Comparison of ENCODE assay signal across 8 mouse cellular contexts in the genomic region with DNA sequence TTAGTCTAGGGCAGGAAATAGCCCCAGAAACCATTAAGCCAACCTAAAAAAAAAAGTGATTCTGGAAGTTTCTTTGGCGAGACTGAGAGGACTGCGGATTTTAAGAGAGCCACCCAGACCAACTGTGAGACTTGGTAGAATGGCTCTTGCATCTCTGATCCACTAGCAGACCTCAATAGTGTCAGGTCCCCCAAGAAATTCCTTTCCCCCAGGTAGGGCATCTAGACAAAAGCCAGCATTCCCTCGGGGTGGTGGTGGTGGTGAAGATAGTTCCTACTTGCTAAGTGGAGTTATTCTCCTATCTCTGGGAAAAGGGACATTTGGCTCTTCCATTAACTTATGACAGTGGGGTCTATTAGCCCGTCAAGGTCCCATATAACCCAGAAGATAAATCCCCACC. TPM values are rescaled to one million over a fixed set of nuclear protein-coding genes. Genes with fewer than 3 reads are reported as not detected.
DNase-seq lines count a peak whose midpoint lies in the region; ATAC-seq and TF ChIP-seq lines count a peak whose summit lies in the region.

No protein-coding gene starts in this region.

- H3K9ac ChIP-seq in kidney, embryonic 15.5 days, result peak overlapping the region; percentile 49
- H3K9ac ChIP-seq in hindbrain, postnatal 0 days (replicated peaks; ENCODE audit: low read length), result peak overlapping the region; percentile 95
- H3K9ac ChIP-seq in midbrain, embryonic 16.5 days (ENCODE audit: low read depth, low read length), result no peak overlapping the region; the same call in 1 of the 2 replicates

- no peaks in the 10 kb centered on the region for H3K9me3 ChIP-seq in kidney, embryonic 15.5 days (replicated peaks)
- no peaks in the 10 kb centered on the region for H3K9me3 ChIP-seq in hindbrain, postnatal 0 days (ENCODE audit: low read length)
- H3K9me3 ChIP-seq in midbrain, embryonic 16.5 days (replicated peaks; ENCODE audit: control insufficient read depth, low read length, poor library complexity, severe bottlenecking), result no peaks in the 10 kb centered on the region

- peak overlapping the region; percentile 67 for H3K4me2 ChIP-seq in kidney, embryonic 15.5 days
- peak overlapping the region; percentile 79 for H3K4me2 ChIP-seq in hindbrain, postnatal 0 days (ENCODE audit: low read depth, low read length)
- H3K4me2 ChIP-seq in midbrain, embryonic 16.5 days (ENCODE audit: low read length), result peak overlapping the region; percentile 77

- no peaks in the 10 kb centered on the region for H3K27me3 ChIP-seq in kidney, embryonic 15.5 days
- H3K27me3 ChIP-seq in hindbrain, postnatal 0 days (ENCODE audit: insufficient read depth, low read length), result no peaks in the 10 kb centered on the region
- no peaks in the 10 kb centered on the region for H3K27me3 ChIP-seq in midbrain, embryonic 16.5 days (ENCODE audit: control insufficient read depth, insufficient read depth, low read depth, low read length)

- DNase-seq in kidney, adult 11 months, result no peak
- no peak for DNase-seq in hindbrain, postnatal 0 days (ENCODE audit: low spot score)
- no peak for DNase-seq in cerebellum, postnatal 25 days
- DNase-seq in left cerebral cortex, adult 11 months (ENCODE audit: low spot score), result no peak

- TF ChIP-seq CTCF in cortical plate, adult 2 months (IDR thresholded peaks at IDR 0.05; ENCODE audit: extremely low read depth, insufficient read depth, low read length), result no peak
- TF ChIP-seq CTCF in hindbrain, postnatal 0 days (IDR thresholded peaks at IDR 0.05; ENCODE audit: low read depth), result no peak

- 32% methylated on average over 4 of the region's 4 CpGs for WGBS in kidney, embryonic 15.5 days
- 40% methylated on average over 4 of the region's 4 CpGs for WGBS in hindbrain, postnatal 0 days
- WGBS in midbrain, embryonic 16.5 days, result 29% methylated on average over 4 of the region's 4 CpGs

- peaks cover 27% of the 10 kb centered on the region for H3K4me1 ChIP-seq in kidney, embryonic 15.5 days
- peaks cover 4% of the 10 kb centered on the region for H3K4me1 ChIP-seq in cortical plate, adult 2 months (ENCODE audit: control insufficient read depth, insufficient read depth, low read length)
- peaks cover 10% of the 10 kb centered on the region for H3K4me1 ChIP-seq in hindbrain, postnatal 0 days (ENCODE audit: insufficient read depth, low read length)
- peaks cover 18% of the 10 kb centered on the region for H3K4me1 ChIP-seq in midbrain, embryonic 16.5 days (ENCODE audit: control insufficient read depth, insufficient read depth, low read length)

- peak overlapping the region; percentile 82 for H3K27ac ChIP-seq in kidney, embryonic 15.5 days
- H3K27ac ChIP-seq in cortical plate, adult 2 months (ENCODE audit: insufficient read depth, low read length), result peak overlapping the region; percentile 19; the same call in 1 of the 2 replicates
- peak overlapping the region; percentile 69; the same call in 1 of the 2 replicates for H3K27ac ChIP-seq in hindbrain, postnatal 0 days
- peak overlapping the region; percentile 84; the same call in 1 of the 2 replicates for H3K27ac ChIP-seq in midbrain, embryonic 16.5 days (ENCODE audit: low read length)

- ATAC-seq in kidney, embryonic 15.5 days (replicated peaks; ENCODE audit: low FRiP score), result peak; percentile 2; the same call in 1 of the 2 replicates
- ATAC-seq in hindbrain, postnatal 0 days, result no peak
- ATAC-seq in midbrain, embryonic 16.5 days, result peak; percentile 18; the same call in 1 of the 2 replicates
- no peak for ATAC-seq in frontal cortex, adult (ENCODE audit: low TSS enrichment)

- peak overlapping the region; percentile 95 for H3K4me3 ChIP-seq in kidney, embryonic 15.5 days (replicated peaks)
- peak overlapping the region; percentile 53 for H3K4me3 ChIP-seq in cortical plate, adult 2 months (ENCODE audit: insufficient read depth, low read length)
- peak overlapping the region; percentile 98 for H3K4me3 ChIP-seq in hindbrain, postnatal 0 days (ENCODE audit: low read length)
- H3K4me3 ChIP-seq in midbrain, embryonic 16.5 days (ENCODE audit: low read depth, low read length), result peak overlapping the region; percentile 100

- no peaks in the 10 kb centered on the region for H3K36me3 ChIP-seq in kidney, embryonic 15.5 days
- no peaks in the 10 kb centered on the region for H3K36me3 ChIP-seq in hindbrain, postnatal 0 days (ENCODE audit: insufficient read depth, low read length)
- no peaks in the 10 kb centered on the region for H3K36me3 ChIP-seq in midbrain, embryonic 16.5 days (ENCODE audit: control insufficient read depth, insufficient read depth, low read length)

- no peak for TF ChIP-seq POLR2A in cortical plate, adult 2 months (IDR thresholded peaks at IDR 0.05; ENCODE audit: extremely low read depth, insufficient read depth, low read length)

RNA-seq across cellular contexts. Expression of a gene that starts 0.8 kb away (rescaled TPM):
- polyA plus RNA-seq in kidney, embryonic 15.5 days (2015; fragmentation: Nextera tagmentation; extraction: Ambion mirVana), result 45.8 and 48.9 TPM in 2 replicates
- polyA plus RNA-seq in cortical plate, adult 2 months (2012; rRNA removed), result 19.7 and 22.2 TPM in 2 replicates
- total RNA-seq in hindbrain, postnatal 0 days (2014; rRNA removed), result 16.7 and 19.0 TPM in 2 replicates
- 22.8 and 23.2 TPM in 2 replicates for polyA plus RNA-seq in hindbrain, postnatal 0 days (2015; fragmentation: Nextera tagmentation; extraction: Ambion mirVana)
- 20.2 and 21.3 TPM in 2 replicates for polyA plus RNA-seq in midbrain, embryonic 16.5 days (2015; fragmentation: Nextera tagmentation; extraction: Ambion mirVana)

RNA-seq across cellular contexts. Expression of a gene that starts 11.7 kb away (rescaled TPM):
- polyA plus RNA-seq in kidney, embryonic 15.5 days (2015; fragmentation: Nextera tagmentation; extraction: Ambion mirVana), result 17.6 and 20.1 TPM in 2 replicates
- polyA plus RNA-seq in cortical plate, adult 2 months (2012; rRNA removed), result 89.4 and 100 TPM in 2 replicates
- total RNA-seq in hindbrain, postnatal 0 days (2014; rRNA removed), result 352 and 378 TPM in 2 replicates
- polyA plus RNA-seq in hindbrain, postnatal 0 days (2015; fragmentation: Nextera tagmentation; extraction: Ambion mirVana), result 99.0 and 102 TPM in 2 replicates
- polyA plus RNA-seq in midbrain, embryonic 16.5 days (2015; fragmentation: Nextera tagmentation; extraction: Ambion mirVana), result 88.3 and 103 TPM in 2 replicates

Comparison
In these comparisons a context has a peak if more than half of its experiments do, and no peak if none do; other contexts are left out.
1. ATAC-seq: peak in kidney, embryonic 15.5 days (single experiment) and midbrain, embryonic 16.5 days (single experiment); none in hindbrain, postnatal 0 days (single experiment) and frontal cortex, adult (single experiment).
2. H3K27ac ChIP-seq: peak in every context shown above with its lines; median percentile 84 in midbrain, embryonic 16.5 days; 82 in kidney, embryonic 15.5 days; 69 in hindbrain, postnatal 0 days; 19 in cortical plate, adult 2 months.
3. Peak in every context shown above with its lines, with median percentiles within 50 percentile points of each other: H3K4me2 ChIP-seq and H3K4me3 ChIP-seq.